Mouse (Mus musculus) E14TG2a.4 (cell line): ENCODE data around the gene Gm266.

Experiments used
- CTCF ChIP-seq: conservative IDR thresholded peaks from 2 replicates; pipeline ENCODE4 v1.5.1; 2014; ENCODE audit warnings: low read length
- POU5F1 ChIP-seq: IDR thresholded peaks from 2 replicates; pipeline ENCODE4 v1.6.1; 2014; ENCODE audit warnings: low read length, borderline replicate concordance

- TF ChIP-seq CTCF (no peak), POU5F1 (no peak)
Observed at GRCm38 (mm10) chr12:111438850-111439249, 46.8 kb downstream of the Gm266 start.
